Mouse (Mus musculus): ENCODE results near the gene Ttc38.

The Ttc38 gene

DNA sequence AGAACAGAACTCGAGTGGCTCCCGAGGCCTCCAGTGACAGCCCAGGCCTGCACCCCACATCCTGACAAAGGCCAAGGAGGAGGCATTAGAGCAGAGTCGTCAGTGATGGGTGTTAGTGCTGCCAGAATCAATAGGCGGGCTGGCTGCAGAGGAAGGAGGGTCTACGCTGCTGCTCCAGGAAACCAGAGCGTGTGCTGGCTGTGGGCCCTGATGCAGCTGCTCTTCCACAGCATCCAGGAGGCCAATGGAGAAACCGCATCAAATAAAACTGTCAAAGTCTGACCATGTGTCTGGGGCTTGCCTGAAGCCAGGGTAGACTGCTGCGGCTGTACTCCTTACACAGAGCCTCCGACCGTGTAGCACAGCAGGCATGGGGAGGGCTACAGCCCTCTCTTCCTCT is 65.0 kb downstream of the Ttc38 start:
- no peak for DNase-seq

DNA sequence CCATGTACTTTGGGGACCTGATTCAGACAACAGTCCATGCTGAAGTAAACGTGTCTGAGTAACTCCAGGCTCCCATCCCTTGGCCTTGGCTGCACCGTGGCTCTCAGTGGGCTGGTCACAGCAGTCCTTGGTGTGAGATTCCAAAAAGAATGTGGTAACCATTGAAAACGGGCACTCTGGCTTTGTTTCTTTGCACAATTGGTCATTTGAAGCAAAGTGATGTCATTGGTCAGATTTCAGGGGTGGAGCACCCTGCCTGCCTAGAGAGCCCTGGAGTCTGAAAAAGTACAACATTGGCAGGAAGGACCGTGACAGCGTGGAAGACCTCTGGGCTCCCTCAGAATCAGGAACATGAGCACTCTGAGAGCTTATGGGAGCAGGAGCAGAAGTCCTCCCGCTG is 67.3 kb downstream of the Ttc38 start:
- no peak for DNase-seq

DNA sequence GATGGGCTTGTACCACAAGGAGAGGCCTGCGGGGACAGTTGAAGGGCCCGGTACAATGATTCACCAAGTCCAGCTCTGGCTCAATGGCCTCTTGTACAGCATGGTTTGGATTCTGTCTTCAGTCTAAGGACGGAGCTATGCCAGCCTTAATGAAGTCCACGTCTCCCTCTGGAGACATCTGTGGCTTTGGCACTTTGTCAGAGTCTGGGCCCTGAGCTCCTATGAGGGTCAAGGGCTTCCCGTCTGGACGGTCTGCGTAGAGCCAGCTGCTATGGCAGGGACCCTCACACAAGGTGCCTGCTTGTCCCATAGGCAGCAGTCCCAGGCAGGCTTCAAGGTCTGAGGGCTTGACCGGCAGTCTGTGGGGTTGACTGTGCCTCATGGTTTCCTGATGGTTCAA is 68.2 kb downstream of the Ttc38 start:
- DNase-seq: no peak

- DNase-seq: no peak
These were observed 68.7 kb downstream of the Ttc38 start for GRCm38 (mm10) chr15:85900801-85901200.

DNA sequence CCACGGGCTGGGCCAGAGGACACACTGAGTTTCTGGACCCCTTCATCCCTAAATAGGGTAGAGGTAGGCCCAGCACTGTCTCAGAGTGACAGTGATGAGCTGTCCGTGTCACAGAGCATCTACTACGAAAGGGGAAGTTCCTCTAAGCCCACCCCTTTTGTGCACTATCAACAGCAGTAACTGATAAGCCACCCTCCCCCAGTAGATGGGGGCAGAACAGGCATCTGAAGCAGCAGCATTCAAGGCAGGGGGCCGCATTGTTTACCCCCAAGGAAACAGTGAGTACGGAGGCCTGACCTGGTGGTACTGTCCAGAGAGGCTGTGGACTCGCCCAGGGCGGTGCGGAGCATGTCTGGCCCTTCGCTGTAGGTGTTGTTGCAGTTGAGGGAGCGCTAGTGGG is 70.4 kb downstream of the Ttc38 start:
- DNase-seq: no peak

GRCm38 (mm10) chr15:85903826-85904225 is 71.7 kb downstream of the Ttc38 start:
- no peak for DNase-seq

Data from embryo, embryonic 11 days (tissue).